Mouse (Mus musculus) forebrain, embryonic 12.5 days (tissue): ENCODE measurements around the gene Acap3. TPM values are rescaled to one million over a fixed set of nuclear protein-coding genes. Genes with fewer than 3 reads are reported as not detected.

ENCODE experiments used
- ATAC-seq: fragments of 200-750 bp; cut with Nextera tagmentation; 2 replicates; pipeline ENCODE4 v1.8.0; 2017; ENCODE audit warnings: moderate TSS enrichment; ENCODE audit not compliant: low FRiP score
- H3K27ac ChIP-seq: fragments of 300-500 bp; sonication (generic); 2 replicates; pipeline ENCODE4 v1.5.1; 2016; ENCODE audit warnings: mild to moderate bottlenecking
- H3K27me3 ChIP-seq: fragments of 300-500 bp; sonication (generic); 2 replicates; pipeline ENCODE4 v1.6.1; 2016; ENCODE audit warnings: mild to moderate bottlenecking
- H3K36me3 ChIP-seq: fragments of 300-500 bp; sonication (generic); replicated peaks from 2 replicates; pipeline ENCODE4 v1.6.1; 2016; ENCODE audit warnings: mild to moderate bottlenecking
- H3K4me1 ChIP-seq: fragments of 300-500 bp; sonication (generic); 2 replicates; pipeline ENCODE4 v1.6.1; 2016
- H3K4me2 ChIP-seq: fragments of 300-500 bp; sonication (generic); 2 replicates; pipeline ENCODE4 v1.6.1; 2016; ENCODE audit warnings: mild to moderate bottlenecking, moderate library complexity
- H3K4me3 ChIP-seq: fragments of 300-500 bp; sonication (generic); replicated peaks from 2 replicates; pipeline ENCODE4 v1.5.1; 2016; ENCODE audit warnings: mild to moderate bottlenecking
- H3K9ac ChIP-seq: fragments of 300-500 bp; sonication (generic); 2 replicates; pipeline ENCODE4 v1.6.1; 2016; ENCODE audit warnings: mild to moderate bottlenecking
- H3K9me3 ChIP-seq: fragments of 300-500 bp; sonication (generic); 2 replicates; pipeline ENCODE4 v1.6.1; 2016
- WGBS: fragments of 180-500 bp; shearing (Covaris S2); methylation state at CpG from one replicate; pipeline ENCODE4 v1.1.7; 2016; 5-methylcytosine and 5-hydroxymethylcytosine counted together
- polyA plus RNA-seq: library from polyadenylated mRNA; unstranded; fragments of >200 nt; fragmentation: Nextera tagmentation; extraction: Ambion mirVana; gene quantifications from 2 replicates; pipeline ENCODE4 v1.2.1, GENCODE M21; 2016

Gene Acap3
- polyA plus RNA-seq, 1 experiment from 2014 or later: 47.9 TPM

DNA sequence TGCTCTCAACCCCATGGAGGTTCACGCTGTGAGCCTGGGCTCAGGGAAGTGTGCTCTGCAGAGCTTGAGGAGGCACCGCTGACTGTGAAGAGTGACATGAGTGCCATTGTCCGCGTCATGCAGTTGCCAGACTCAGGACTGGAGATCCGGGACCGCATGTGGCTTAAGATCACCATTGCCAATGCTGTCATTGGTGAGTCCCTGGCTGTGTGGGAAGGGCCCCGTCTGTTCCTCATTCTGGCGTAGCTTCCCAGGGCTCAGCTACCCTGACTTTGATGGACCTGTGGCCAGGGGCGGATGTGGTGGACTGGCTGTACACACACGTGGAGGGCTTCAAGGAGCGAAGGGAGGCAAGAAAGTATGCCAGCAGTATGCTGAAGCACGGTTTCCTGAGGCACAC, 35.6 kb upstream of the Acap3 start:
- Histone ChIP-seq H3K27me3 (no peaks in the 10 kb centered on the region), H3K4me1 (no peaks in the 10 kb centered on the region), H3K9me3 (no peaks in the 10 kb centered on the region), H3K27ac (no peak overlapping the region), H3K36me3 (peaks cover 82% of the 10 kb centered on the region), H3K9ac (no peak overlapping the region), H3K4me3 (no peak overlapping the region), H3K4me2 (no peak overlapping the region)
- 90% methylated on average over 12 of the region's 12 CpGs for WGBS
- no peak for ATAC-seq

DNA sequence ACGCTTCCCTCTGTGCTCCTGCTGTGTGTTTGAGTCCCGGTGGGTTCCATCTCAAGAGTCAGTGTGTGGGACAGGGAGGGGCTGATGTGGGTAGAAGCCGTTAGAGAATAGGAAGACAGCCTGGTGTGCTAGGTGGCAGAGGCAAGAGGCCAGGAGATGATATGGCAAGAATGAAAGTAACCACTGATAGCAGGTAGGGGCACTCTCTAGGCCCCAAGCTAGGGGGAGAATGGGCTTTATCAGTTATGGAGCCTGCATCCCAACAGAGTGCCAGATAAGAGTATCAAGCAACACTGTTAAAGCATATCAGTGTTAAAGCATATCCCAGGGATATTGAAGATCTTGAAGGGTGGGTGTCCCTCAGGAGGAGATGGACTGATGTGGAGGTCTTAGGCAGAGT, 34.7 kb upstream of the Acap3 start:
- no peak for ATAC-seq
- Histone ChIP-seq H3K4me1 (no peaks in the 10 kb centered on the region), H3K9me3 (no peaks in the 10 kb centered on the region), H3K4me3 (no peak overlapping the region), H3K36me3 (peaks cover 88% of the 10 kb centered on the region), H3K27me3 (no peaks in the 10 kb centered on the region), H3K4me2 (no peak overlapping the region), H3K9ac (no peak overlapping the region), H3K27ac (no peak overlapping the region)
- 83% methylated on average over 3 of the region's 3 CpGs for WGBS

DNA sequence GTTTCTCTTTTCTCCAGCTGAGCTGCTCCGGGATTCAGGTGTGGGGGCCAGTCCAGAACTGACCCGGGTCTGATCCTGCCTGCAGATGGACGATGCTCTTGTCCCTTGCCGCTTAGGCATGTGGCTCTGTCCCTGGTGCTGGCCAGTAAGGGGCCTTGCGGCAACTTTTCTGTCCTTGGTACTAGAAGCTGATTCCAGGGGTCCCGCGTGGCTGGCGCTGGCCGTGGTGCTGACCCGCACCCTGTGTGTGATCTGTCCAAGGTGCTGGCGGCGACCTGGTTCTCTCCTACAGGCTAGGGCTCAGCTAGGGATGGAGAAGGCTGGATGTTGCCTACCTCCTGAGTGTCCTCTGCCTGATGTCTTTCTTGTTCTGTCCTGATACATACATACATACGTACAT, 32.3 kb upstream of the Acap3 start:
- Histone ChIP-seq H3K36me3 (peaks cover 74% of the 10 kb centered on the region), H3K27ac (no peak overlapping the region), H3K4me1 (no peaks in the 10 kb centered on the region), H3K4me3 (no peak overlapping the region), H3K9me3 (no peaks in the 10 kb centered on the region), H3K9ac (no peak overlapping the region), H3K4me2 (no peak overlapping the region), H3K27me3 (no peaks in the 10 kb centered on the region)
- WGBS: 30% methylated on average over 13 of the region's 13 CpGs
- no peak for ATAC-seq

DNA sequence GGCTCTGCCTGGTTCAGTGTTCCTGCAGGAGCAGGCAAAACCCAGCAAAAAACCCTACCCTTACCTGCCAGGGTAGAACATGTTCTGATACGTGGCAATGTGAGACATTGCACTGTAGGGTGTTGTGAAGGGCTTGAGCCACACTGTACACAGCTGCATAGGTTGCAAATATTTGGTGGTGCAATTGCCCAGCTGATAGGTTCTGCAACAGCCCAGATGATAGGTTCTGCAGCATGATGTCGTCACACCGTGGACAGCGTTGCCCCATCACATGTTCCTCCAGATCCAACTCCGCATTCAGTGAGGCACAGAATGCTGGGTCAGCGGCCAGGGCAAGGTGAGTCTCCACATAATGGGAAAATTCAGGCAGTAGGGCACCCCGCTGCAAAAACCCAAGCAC, 29.8 kb upstream of the Acap3 start:
- ATAC-seq: no peak
- Histone ChIP-seq H3K4me2 (no peak overlapping the region), H3K9ac (no peak overlapping the region), H3K27me3 (no peaks in the 10 kb centered on the region), H3K4me1 (no peaks in the 10 kb centered on the region), H3K27ac (no peak overlapping the region), H3K9me3 (no peaks in the 10 kb centered on the region), H3K36me3 (peaks cover 72% of the 10 kb centered on the region), H3K4me3 (no peak overlapping the region)
- WGBS: 92% methylated on average over 7 of the region's 7 CpGs

DNA sequence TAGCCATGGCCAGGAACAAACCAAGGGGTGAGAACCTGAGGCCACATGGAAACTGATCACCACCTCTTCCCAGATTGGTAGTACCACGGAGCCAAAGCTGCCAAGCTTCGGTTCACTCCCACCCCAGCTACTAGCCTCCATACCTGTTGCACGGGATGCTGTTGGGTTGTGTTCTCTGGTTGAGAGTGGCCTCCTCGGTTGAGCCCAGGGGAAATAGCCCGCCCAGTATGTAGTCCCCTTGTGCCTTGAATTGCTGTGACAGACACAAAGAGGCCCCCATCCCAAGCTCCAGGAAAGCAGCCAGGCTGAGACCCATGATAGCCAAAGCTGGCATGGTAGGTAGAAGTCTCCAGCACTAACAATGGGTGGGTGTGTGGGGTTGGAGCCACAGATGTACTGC, 28.6 kb upstream of the Acap3 start, which contains the start of gene Tas1r3:
Gene Tas1r3 (minus strand): TSS at position 362 of the 400 bp plus-strand sequence.
- H3K36me3 ChIP-seq: peaks cover 63% of the 10 kb centered on the region
- H3K4me3 ChIP-seq: no peak within 1 kb of the TSS
- no peaks in the 10 kb centered on the region for H3K27me3 ChIP-seq
- no peaks in the 10 kb centered on the region for H3K9me3 ChIP-seq
- ATAC-seq: no peak
- H3K4me1 ChIP-seq: peaks cover under 1% of the 10 kb centered on the region
- no peak within 1 kb of the TSS for H3K4me2 ChIP-seq
- 74% methylated on average over 5 of the region's 5 CpGs for WGBS
- H3K9ac ChIP-seq: no peak within 1 kb of the TSS
- no peak within 1 kb of the TSS for H3K27ac ChIP-seq

DNA sequence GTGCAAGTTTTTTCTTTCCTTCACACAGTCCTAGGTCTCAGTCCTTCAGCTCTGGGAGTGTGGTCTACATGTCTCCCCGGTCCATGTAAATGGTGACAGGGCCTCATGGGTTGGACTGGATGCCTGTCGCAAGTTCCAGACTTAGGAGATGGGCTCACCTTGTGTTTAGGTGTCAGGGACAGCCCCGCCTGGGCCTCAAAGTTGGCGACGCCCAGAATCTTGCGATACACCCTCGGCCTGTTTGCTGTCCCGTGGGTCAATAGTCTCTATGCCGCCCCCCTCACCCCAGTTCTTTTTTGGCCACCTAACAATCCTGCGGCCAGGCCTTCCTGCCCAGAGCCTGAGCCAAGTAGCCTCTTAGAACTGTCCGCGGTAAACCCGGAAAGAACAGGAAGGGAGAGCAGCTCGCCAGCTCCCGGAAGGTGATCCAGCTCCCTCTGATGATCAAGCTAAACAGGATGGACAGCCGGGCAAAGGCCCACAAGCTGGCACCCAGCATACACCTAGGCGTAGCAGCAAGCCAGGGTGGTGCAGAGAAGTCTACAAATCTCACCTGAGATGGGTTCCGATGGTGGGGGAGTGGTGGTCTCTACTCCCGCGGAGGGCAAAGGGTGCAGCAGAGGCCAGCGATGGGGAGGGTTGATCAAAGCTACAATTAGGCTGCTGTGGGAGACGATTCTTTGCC, 22.9 kb upstream of the Acap3 start:
- H3K27ac ChIP-seq: 0 out of 2 replicates have a peak overlapping the region, but pooled peaks have one; percentile 6
- H3K4me3 ChIP-seq: peak overlapping the region; percentile 78
- H3K4me2 ChIP-seq: peak overlapping the region; percentile 91
- peak overlapping the region; percentile 90 for H3K9ac ChIP-seq
- no peaks in the 10 kb centered on the region for H3K9me3 ChIP-seq
- H3K27me3 ChIP-seq: no peaks in the 10 kb centered on the region
- peaks cover 27% of the 10 kb centered on the region for H3K4me1 ChIP-seq
- peak; percentile 2; the same call in 1 of the 2 replicates for ATAC-seq
- 11% methylated on average over 22 of the region's 22 CpGs for WGBS
- H3K36me3 ChIP-seq: peaks cover 51% of the 10 kb centered on the region

DNA sequence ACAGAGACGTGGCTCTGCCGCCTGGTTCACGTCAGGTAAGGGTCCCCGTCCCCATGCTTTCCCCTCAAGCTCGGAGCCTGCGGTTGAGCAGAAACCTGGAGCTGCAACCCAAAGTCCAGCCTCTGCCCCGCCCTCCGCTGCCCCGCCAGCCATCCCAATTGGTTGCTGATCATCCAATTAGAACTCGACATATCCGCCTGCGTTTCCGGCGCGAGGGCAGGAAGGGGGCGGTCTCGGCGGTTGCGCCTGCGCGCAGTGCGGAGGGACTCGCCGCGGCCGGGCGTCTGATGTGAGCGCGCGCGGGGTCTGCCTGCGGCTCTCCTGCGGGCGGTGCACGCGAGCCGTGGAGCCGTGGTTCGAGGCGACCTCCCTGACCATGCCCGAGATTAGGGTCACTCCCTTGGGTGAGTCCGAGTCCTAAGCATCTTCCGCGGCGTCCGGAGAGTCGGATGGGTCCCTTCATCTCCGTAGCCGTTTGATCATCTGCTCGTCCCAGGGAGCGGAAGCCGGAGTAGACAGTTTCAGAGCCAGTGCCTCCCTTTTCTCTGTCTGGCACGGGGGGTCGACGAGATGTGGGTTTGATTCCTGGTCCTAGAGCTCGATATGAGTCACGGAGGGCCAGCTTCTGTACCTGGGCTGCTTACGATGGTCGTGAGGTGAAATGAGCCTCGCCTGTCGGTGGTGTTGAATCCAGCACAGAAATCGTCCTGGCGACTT, 22.1 kb upstream of the Acap3 start, which contains the start of the genes Cptp and Ints11:
Gene Cptp (minus strand): TSS at position 124 of the 717 bp plus-strand sequence.
Gene Ints11 (plus strand): TSS at position 230 of the 717 bp plus-strand sequence.
- under 1% methylated on average over 63 of the region's 63 CpGs for WGBS
- Histone ChIP-seq H3K4me1 (peaks cover 27% of the 10 kb centered on the region), H3K27ac (peak within 1 kb of the TSS; percentile 73), H3K9me3 (no peaks in the 10 kb centered on the region), H3K27me3 (no peaks in the 10 kb centered on the region), H3K4me2 (peak within 1 kb of the TSS; percentile 91), H3K4me3 (peak within 1 kb of the TSS; percentile 78), H3K36me3 (peaks cover 58% of the 10 kb centered on the region), H3K9ac (peak within 1 kb of the TSS; percentile 90)
- ATAC-seq: peak; percentile 96

DNA sequence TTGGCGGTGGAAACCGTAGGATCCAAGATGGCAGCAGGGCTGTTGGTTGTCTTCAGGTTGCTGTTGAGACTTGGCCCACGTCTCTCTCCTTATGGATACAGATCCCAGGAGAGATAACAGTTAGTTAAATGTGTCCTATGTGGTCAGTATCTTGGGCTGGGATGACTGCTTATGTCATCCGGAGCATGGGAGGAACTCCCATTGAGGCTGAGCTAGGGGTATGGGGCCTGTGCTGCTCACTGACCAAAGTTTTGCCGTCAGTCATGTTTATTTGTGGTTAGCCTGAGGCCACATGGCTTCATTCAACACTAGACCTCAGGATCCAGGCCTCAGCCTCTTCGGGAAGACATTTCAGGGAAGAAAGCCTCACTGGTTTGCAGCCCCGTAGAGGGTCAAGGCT, 20.2 kb upstream of the Acap3 start:
- H3K36me3 ChIP-seq: peaks cover 54% of the 10 kb centered on the region
- H3K27ac ChIP-seq: no peak overlapping the region
- H3K4me1 ChIP-seq: peaks cover 27% of the 10 kb centered on the region
- no peaks in the 10 kb centered on the region for H3K9me3 ChIP-seq
- H3K9ac ChIP-seq: no peak overlapping the region
- no peak overlapping the region for H3K4me3 ChIP-seq
- WGBS: 95% methylated on average over 7 of the region's 7 CpGs
- ATAC-seq: no peak
- H3K27me3 ChIP-seq: no peaks in the 10 kb centered on the region
- no peak overlapping the region for H3K4me2 ChIP-seq

DNA sequence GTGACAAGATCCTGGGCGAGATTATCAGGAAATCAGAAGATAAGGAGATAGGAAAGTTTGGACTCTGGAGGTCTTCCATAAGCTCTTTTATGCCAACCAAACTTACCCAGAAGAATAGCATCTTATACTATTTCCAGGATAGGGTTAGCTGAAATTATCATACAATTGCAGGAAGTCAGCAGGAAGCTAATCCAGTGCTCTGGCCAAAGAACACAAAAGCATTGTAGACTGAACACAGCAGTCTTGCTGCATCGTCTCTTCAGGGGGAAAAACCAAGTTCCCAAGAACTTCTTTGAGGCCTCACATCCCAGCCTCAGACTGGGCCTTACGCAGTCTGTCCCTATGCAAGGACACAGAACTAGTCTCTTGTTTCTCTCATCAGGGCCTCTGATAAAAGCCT, 8.0 kb upstream of the Acap3 start:
- no peak for ATAC-seq
- Histone ChIP-seq H3K4me1 (no peaks in the 10 kb centered on the region), H3K27me3 (no peaks in the 10 kb centered on the region), H3K36me3 (peaks cover 63% of the 10 kb centered on the region), H3K27ac (peak overlapping the region; percentile 3; the same call in 1 of the 2 replicates), H3K9ac (no peak overlapping the region), H3K4me3 (no peak overlapping the region), H3K4me2 (no peak overlapping the region), H3K9me3 (no peaks in the 10 kb centered on the region)
- WGBS: 91% methylated on average over 3 of the region's 3 CpGs

DNA sequence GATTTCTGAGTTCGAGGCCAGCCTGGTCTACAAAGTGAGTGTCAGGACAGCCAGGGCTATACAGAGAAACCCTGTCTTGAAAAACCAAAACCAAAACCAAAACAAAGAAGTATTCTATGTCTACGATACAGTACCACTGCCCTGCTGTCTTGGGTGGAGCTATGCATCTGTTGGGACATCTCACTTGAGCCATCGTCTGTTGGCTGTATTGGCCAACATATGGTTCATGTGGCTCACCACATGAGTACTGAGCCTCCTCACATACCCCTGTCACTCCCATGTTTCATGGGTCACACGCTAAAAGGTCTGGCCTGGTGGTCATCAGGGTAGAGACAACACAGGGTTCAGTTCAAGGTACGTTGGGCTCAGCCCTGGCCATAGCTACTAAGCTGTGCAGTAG, 5.3 kb upstream of the Acap3 start:
- Histone ChIP-seq H3K27ac (no peak overlapping the region), H3K4me3 (no peak overlapping the region), H3K9ac (no peak overlapping the region), H3K36me3 (peaks cover 70% of the 10 kb centered on the region), H3K27me3 (no peaks in the 10 kb centered on the region), H3K4me2 (no peak overlapping the region), H3K9me3 (no peaks in the 10 kb centered on the region), H3K4me1 (peaks cover 15% of the 10 kb centered on the region)
- 96% methylated on average over 5 of the region's 5 CpGs for WGBS
- no peak for ATAC-seq

DNA sequence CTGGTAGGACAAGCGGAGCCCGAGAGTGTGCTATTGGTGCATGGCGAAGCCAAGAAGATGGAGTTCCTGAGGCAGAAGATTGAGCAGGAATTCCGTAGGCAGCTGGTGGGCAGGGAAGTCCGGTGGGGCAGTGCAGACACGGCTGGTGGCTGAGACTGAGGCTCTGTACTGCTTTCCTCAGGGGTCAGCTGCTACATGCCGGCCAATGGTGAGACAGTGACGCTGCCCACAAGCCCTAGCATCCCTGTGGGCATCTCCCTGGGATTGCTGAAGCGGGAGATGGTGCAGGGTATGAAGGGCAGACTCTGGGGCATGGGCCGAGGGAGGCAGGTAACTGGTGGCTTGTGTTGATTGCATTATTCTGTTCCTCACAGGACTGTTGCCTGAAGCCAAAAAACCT, 3.9 kb upstream of the Acap3 start:
- no peak overlapping the region for H3K4me2 ChIP-seq
- H3K9me3 ChIP-seq: no peaks in the 10 kb centered on the region
- H3K27ac ChIP-seq: no peak overlapping the region
- no peak for ATAC-seq
- H3K27me3 ChIP-seq: no peaks in the 10 kb centered on the region
- H3K4me3 ChIP-seq: no peak overlapping the region
- H3K36me3 ChIP-seq: peaks cover 70% of the 10 kb centered on the region
- no peak overlapping the region for H3K9ac ChIP-seq
- WGBS: 91% methylated on average over 10 of the region's 10 CpGs
- H3K4me1 ChIP-seq: peaks cover 17% of the 10 kb centered on the region

DNA sequence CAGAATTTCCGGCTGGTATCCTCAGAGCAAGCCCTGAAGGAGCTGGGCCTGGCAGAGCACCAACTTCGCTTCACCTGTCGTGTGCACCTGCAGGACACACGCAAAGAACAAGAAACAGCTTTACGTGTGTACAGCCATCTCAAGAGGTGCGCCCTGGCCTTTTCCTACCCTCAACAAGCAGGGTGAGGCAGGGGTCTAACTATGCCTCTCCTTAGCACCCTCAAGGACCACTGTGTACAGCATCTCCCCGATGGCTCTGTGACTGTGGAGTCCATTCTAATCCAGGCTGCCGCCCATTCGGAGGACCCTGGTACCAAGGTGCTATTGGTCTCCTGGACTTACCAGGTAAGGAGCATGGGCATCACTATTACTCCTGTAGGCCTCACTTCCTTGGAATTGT, 3.4 kb upstream of the Acap3 start:
- H3K36me3 ChIP-seq: peaks cover 70% of the 10 kb centered on the region

More for the DNA sequence above, 3.4 kb upstream of the Acap3 start:
- Histone ChIP-seq H3K9ac (no peak overlapping the region), H3K27me3 (no peaks in the 10 kb centered on the region), H3K4me2 (no peak overlapping the region), H3K9me3 (no peaks in the 10 kb centered on the region), H3K4me1 (peaks cover 22% of the 10 kb centered on the region), H3K27ac (no peak overlapping the region), H3K4me3 (no peak overlapping the region)
- no peak for ATAC-seq
- 95% methylated on average over 9 of the region's 9 CpGs for WGBS
